Mouse (Mus musculus) lung, postnatal 10 days (tissue): ENCODE measurements around the gene Btnl1.

Experiments
- DNase-seq: peaks from one replicate; pipeline ENCODE4 v3.0.0; 2021

Gene Btnl1

DNA sequence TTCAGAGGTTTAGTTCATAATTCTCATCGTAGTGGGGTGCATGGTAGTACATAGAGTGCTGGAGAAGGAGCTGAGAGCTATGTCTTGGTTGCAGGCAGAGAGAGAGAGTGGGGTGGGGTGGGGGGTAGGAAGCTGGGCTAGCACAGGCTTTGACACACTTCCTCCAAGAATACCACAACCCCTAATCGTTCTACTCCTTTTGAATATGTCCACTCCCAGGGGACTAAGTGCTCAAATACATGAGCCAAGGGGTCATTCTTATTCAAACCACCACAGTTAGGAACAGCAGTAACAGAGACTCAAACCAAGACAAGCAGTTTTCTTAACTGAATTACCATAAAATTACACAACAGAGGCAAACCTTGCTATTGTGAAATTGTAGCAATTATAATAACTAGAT, 9.7 kb downstream of the Btnl1 start:
- no peak for DNase-seq

DNA sequence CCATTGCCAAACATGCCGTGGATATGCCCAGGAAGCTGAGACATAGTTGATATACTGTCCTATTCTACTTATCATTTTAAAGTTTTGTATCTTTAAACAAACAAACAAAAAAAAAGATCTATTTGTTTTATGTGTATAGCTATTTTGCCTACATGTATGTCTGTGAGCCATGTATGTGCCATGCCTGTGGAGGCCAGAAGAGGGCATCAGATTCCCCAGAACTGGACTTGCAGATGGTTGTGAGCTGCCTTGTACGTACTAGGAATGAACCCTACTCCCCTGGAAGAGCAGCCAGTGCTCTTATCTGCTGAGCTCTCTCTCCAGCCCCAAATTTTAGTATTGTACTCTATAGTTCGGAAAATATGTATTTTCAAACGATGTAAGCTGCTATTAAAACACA, 11.6 kb downstream of the Btnl1 start:
- DNase-seq = peak; percentile 61

DNA sequence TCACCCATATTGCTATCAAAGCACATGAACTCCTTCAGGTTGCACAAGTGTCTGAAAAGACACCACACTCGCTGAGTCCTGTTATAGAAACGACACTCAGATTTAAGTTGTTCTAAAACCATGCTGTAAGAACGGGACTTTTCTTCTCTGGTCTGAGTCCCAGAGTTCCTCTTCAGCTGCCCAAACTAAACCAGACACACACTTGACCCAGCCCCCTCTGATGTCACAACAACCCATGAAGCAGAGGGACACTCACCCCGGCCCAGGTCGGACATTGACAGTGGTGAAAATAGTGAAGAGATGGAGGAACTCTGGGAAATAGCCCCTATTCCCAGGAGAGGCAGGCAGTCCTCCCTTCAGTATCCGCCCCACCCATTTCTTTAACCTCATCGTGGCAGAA, 14.6 kb downstream of the Btnl1 start:
- DNase-seq = no peak

DNA sequence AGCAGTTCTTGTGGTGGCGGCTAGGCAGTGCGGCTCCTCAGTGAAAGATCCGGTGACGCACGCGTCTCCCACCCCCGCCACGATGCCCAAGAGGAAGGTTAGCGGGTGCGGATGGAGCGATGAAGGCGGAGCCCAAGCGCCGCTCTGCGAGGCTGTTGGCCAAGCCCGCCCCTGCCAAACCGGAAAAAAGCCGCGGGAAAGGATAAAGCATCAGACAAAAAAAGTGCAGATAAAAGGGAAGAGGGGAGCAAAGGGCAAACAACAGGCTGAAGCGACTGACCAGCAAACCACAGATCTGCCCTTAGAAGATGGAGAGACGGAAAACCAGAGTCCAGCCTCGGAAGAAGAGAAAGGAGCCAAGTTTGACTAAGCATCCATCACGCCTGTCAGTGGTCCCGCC, 15.4 kb downstream of the Btnl1 start:
- DNase-seq = peak; percentile 58

DNA sequence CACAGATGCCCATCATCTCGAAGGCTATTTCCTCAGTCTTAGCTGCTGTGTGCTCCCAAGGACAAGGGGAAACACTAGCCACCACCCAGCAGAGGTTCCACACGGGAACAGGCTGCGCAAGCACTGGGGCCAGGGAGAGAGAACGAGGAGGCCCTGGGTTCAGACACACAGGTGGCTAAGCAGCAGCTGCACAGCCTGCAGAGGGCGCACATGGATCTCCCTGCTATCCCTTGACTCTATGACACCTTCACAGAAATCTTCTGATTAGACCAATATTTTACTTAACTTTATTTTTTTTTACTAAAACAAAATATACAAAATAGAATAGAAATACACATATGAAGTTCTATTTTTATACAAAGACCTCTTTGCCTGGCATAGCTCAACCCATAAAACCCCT, 20.4 kb downstream of the Btnl1 start:
- DNase-seq = no peak

DNA sequence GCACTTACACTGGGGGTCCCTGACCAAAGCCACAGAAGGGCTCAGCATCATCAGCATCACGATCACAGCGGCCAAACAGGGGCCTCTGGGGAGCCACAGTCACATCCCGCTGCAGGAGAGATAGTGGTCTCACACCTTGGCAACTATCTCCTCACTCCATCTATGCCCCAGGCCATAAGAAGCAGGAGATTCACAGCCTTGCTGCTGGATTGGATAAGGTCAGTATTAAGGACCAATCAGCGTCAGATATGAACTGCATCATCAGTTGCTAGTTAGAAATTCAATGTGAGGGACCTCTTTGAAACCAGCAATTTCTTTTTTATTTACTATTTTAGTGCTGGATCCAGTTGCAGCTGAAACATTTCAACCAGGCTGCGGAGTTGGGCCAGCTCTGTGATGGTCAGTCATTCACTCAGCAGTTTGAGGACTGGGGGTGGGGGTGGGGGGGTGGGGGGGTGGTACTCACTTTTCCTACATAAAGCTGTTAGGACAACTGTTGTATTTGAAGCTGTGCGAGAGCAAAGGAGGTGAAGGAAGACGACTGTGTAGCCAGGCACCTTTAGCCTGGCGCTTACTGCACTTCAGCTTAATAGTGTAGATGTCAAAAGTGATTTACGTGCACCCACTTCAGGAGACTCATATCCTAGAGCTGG, 21.3 kb downstream of the Btnl1 start:
- DNase-seq = peak; percentile 88

DNA sequence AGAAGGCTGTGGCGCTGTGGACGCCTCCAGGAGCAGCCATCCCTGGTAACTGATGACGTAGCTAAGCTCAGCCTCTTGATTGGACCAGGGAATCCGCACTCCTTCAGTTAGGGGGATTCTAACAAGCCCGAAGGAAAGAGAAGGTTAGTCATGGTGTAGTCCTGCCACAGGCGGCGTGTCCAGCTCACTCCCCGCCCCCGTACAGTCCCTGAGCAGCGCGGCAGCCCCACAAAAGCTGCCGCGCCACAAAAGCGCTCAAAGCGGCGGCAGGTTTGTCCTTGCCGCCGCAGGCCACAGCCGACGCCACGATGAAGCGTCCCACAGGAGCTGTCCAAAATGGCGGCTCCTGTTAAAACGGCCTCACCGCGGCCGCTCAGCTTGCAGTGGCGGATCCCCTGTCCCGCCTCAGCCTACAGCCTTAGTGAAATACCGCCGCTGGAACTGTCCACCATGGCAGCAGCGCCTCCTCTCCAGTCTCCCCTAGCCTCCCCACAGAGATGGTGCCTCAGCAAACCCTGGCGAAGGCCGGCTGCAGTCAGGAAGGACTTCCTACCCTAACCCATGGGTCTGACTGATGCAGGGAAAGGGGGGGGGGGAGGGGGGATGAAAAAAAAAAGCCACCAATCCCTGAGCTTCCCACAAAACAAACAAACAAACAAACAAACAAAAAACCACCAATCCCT, 21.9 kb downstream of the Btnl1 start, which contains the start of gene BC051142:
Gene BC051142 (plus strand): TSS at position 110 of the 683 bp plus-strand sequence.
- peak; percentile 85 for DNase-seq

DNA sequence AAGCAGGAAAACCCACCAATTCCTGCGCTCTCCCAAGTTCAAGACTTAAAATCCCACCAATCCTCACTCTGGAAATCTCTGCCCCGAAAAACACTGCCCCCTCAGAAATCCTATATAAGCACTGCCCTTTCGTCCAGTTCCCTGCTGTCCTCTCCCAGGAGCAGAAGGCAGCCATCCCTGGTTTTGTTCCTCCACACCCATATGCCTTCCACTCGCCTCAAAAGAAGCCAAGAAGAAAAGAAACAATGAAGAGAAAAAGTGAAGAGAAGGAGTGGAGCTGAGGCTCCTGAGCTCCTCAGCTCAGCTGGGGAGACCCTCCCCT, 22.4 kb downstream of the Btnl1 start:
- no peak for DNase-seq

DNA sequence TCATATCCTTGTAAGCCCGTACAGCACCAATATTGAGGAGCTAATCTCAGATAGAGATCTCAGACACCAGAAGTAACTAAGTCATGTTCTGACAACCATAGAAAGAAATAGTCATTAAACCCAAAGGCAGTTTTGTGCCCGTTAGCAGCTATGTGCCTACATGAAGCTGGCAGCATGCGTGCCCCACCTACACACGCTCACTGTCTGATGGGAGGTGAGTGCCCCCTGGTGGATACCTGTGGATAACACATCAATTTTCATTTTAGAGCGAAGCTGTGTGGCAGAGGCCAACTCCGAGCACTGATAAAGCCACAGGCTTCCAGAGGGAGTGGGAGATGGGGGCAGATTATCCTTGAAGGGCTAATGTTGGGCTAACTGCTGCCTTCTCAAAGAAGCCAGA, 34.2 kb downstream of the Btnl1 start:
- peak; percentile 71 for DNase-seq

DNA sequence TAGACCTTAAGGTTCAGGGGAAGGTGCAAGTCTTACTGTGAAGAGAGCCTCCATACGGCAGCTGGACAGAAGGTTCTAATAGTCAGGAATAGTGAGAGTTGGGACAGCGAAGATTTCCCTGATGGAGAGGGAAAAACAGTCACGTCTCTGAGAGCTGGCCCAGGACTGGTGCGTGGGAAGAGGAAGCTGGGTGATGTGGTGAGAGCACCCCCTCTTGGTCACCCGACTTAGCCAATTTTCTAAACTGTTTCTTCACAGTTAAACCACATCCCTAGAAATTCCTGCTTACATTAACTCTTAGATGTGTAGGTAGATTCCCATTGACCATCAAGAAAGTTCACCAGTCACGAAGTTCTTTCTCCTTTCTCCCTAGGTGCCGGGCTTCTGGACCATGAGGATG, 43.1 kb downstream of the Btnl1 start:
- no peak for DNase-seq

DNA sequence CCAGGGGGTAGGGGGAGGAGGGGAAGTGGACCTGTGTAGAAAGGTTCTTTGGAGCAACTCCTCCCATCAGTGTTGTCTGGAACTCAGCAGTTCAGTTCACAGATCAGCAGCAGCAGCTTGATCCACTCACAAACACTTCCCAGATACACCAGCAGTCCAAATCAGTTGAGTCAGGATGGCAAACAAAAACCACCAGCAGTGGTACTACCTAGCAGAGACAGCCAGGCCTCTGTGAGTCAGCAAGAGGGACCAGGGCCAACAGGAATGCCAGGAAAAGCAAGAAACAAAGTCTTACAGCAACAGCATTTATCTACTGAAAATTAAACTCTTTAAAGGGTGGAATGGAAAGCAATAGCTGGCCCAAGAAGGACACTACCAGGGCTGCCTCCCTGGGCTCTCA, 50.7 kb downstream of the Btnl1 start:
- DNase-seq = no peak
